Mouse (Mus musculus) c-Kit-positive CD71-negative TER-119-negative erythroid progenitor cells, embryonic 14.5 days (primary cell): ENCODE data around the gene Dlx5.

Experiments used
- DNase-seq: peaks from one replicate; pipeline ENCODE4 v3.0.0-alpha.2; 2013; ENCODE audit warnings: low read depth

Gene Dlx5

GRCm38 (mm10) chr6:6881638-6882190, at the start of gene Dlx5:
Gene Dlx5, minus strand, starts transcription at chr6:6882085.
- no peak for DNase-seq

- no peak for DNase-seq
These were observed 49.6 kb upstream of the Dlx5 start for GRCm38 (mm10) chr6:6931507-6931906.

- no peak for DNase-seq
These were observed 48.9 kb upstream of the Dlx5 start for GRCm38 (mm10) chr6:6930831-6931230.

GRCm38 (mm10) chr6:6925264-6925663, 43.4 kb upstream of the Dlx5 start:
- no peak for DNase-seq

DNA sequence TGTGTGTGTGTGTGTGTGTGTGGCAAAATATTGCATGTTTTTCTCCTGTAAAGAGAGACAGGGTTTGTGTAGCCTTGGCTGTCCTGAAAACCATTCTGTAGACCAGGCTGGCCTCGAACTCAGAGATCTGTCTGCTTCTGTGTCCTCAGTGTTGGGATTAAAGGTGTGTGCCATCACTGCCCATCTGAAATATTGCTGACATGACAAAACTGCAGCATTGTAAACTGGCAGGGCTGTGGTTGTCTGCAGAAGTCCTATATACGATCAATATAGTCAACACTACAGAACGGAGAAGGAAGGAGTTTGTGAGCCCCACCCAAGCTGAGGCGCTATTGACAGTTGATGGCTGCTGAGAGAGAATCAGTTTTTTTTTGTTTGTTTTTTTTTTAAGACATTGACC, 35.4 kb upstream of the Dlx5 start:
- DNase-seq, result no peak

DNA sequence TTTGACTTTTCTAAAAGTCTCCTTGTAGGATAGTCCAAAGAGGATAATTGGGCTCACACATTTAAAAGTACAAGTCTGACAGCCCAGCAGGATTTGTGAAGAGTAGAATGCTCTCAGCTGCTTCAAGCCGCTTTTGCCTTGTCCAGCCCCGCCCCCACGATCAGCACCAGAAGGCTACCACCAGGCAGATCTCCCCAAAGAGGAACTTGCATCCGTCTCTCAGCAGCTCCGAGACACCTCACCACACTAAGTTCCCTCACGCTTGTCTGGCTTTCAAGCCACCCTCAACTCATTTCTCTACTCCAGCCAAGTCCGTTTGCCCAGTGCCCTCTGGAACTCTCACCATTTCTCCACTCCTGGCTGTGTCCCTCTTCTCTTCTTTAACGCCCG, 33.6 kb upstream of the Dlx5 start:
- peak; percentile 14 for DNase-seq

GRCm38 (mm10) chr6:6914849-6915525, 33.1 kb upstream of the Dlx5 start:
- peak; percentile 23 for DNase-seq

GRCm38 (mm10) chr6:6914304-6914703, 32.4 kb upstream of the Dlx5 start:
- DNase-seq, result no peak

DNA sequence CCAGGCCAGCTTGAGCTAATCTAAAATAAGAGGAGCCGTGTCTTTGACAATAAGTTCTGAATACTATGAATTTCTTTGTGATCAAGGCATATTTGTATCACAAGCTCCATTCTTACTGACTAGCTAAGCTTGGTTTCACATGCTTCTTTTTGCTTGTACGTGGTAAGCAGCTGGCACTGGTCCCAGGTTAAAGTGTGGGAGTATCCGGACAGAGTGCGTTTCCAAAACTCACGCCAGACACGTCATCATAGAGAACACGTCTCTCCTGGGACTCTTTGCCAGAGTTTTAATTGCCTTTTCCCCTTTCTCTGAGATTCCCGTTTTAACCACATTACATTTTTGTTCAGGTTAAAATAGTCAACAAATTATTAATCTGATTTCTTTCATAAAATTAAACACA, 27.7 kb upstream of the Dlx5 start:
- DNase-seq, result no peak

GRCm38 (mm10) chr6:6890047-6890446, 8.2 kb upstream of the Dlx5 start:
- DNase-seq, result no peak

DNA sequence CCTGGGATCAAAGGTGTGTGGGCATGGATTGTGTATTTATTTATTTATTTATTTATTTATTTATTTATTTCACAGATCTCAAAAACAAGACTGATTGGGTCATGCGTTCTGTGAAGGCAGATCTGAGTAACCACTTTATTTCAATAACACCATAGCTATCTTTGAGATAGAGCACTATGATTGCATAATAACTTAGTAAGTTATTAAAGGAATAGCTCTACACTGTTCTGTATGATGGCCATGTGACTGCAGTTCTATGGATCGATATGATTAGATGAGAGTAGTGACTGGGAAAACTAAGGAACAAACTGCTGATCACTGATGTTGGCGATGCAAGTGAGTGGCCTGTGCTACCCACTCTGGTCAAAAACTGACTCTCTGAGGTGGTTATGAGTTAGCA, 4.3 kb upstream of the Dlx5 start:
- DNase-seq, result no peak

DNA sequence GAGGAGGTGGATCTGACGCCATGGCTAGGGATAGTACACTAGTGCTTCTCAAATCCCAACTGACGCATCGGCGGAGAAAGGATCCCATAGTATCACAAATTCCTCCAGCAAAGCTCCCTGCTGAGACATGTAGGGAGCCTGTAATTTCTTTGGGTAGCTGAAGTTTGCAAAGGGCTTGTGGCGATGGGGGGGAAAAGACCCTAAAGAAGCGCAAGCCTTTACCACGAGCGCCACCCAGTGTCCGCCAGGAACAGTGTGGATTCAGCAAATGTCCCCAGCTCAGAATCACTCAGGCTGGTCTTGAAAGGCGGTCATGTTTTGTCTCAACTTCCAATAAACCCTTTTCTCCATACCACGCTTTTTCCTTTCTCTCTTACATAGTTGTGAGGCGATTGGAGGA, 3.0 kb upstream of the Dlx5 start:
- no peak for DNase-seq

DNA sequence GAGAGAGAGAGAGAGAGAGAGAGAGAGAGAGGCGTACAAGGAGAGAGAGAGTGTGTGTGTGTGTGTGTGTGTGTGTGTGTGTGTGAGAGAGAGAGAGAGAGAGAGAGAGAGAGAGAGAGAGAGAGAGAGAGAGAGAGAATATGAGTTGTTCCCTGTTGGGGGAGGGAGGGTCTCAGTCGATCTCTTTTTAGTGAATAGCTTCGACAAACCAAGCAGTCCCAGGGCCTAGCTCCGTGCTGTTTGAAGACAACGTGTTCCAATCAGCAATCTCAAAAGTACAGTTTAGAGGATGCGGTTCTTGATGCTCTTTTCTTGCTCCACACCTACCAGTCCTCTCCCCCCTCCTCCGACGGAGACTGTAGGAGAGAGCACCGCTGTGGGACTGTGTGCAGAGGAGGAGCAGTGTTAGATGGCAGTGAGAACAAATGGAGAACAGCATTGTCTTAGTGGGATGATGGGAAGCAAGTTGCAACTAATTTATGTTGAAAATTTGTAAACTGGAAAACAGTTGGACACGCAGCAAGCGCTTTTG, 447 bp upstream of the Dlx5 start:
- DNase-seq, result no peak

DNA sequence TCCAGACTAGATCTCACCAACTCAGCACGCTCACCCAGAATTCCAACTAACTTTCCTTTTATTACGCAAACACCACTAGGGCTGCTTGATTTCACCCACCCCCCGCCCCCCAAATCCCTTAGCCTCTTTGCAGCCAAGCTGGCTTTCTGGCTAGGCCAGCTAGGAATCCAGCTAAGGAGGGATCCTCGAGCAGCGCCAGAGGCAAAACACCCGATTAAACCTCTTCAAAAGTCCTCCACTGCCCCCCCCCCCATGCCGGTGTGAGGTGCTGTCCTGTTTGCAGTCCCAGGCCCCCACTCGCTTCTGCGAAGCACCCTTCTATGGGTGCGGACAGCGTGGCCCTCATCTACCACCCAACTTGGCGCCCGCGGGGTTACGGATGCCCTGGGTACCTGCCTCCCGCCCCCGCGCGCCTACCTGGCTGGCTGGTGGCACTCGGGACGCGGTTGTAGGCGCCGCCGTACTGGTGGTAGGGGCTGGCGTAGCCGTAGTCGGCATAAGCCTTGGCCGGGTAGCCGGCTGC, 709 bp downstream of the Dlx5 start:
- DNase-seq, result no peak

- DNase-seq, result no peak
These were observed 1.3 kb downstream of the Dlx5 start for GRCm38 (mm10) chr6:6880361-6881114.

DNA sequence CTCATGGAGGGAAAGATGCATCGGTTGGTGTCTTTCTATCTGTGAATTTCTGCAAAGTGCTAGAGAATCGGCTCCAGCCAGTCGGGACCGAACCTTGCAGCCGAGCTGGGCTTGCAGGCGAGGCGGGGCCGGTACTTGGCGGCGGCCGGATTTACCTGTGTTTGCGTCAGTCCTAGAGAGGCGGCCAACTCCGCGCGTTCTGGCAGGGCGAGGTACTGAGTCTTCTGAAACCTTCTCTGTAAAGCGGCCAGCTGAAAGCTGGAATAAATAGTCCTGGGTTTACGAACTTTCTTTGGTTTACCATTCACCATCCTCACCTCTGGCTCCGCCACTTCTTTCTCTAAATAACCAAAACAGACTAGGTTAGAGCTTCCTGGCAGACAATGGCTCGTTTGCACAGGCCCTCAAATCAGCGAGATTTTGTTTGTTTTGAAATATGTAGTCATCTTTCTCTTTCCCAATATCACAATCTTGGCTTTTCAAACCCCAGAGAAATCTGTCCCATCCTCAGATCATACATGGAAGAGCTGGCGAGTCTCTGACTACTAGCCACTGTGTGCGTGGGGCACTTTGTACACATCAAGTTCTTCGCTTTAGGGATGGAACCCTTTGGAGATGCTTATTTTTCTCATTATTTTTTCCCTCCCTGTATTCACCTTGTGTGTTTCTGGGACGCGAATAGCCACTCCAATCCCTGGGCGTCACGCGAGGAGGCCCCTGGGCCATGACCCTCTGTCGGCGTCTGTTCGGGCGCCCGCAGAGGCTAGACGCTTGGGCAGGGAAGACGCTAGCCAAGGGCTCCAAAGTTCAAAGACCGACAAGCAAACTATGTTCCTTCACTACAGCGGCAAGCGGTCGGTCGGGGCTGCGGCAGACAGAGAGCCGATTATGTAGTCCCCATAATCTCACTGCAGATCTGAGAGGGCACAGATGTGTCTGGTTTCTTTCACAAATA, 2.2 kb downstream of the Dlx5 start:
- no peak for DNase-seq

GRCm38 (mm10) chr6:6878841-6879291, 3.0 kb downstream of the Dlx5 start:
- no peak for DNase-seq

DNA sequence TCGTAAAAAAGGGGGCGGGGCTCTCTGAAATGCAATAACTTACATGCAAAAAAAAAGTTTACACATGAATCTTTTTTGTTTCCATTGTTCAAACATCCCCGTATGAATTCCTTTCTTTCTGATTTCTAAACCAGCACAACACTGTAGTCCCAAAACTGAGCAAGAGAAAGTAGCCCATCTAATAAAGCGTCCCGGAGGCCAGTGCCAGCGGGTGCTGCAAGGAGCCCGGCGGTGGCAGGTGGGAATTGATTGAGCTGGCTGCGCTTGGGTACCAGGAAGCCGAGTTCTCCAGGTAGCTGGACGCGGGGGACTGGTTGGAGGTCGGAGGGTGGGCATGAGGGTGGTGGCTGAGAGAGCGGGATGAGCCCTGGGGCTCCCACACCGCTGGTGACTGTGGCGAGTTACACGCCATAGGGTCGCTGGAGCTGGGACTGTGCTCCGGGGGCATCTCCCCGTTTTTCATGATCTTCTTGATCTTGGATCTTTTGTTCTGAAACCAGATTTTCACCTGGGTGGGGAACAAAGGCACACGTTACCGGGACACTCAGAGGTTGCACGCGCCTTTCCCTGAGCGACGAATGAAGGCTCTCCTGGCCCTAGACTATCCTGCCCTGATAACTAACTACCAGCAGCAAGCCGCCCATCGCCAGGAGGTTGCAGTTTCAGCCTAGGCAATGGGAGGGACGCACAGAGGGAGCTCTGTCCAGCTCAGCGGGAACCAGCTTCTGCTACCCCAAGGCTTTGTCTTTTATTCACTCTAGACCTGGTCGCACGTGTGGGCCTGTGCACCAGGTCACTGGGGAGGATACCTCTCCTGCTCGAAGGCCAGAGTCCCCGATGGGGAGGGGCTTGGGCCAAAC, 3.7 kb downstream of the Dlx5 start:
- no peak for DNase-seq

GRCm38 (mm10) chr6:6877346-6877910, 4.5 kb downstream of the Dlx5 start:
- no peak for DNase-seq

DNA sequence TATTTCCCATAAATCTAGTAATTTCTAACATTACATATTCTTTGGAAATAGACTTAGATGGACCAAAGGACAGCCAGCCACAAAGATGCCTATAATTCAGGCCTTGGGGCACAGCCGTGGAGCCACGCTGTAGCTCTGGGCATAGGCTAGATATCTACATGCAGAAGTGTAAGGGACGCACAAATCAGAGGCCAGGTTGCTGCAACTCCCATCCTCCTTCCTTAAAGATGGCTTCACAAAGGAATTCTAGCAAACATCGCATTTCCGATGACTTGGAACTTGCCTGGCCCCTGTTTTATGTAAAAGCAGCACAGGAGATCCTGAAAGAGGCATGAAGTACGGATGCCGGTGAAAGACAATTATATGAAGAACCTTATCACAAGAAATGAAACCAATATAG, 5.2 kb downstream of the Dlx5 start:
- no peak for DNase-seq
